Mouse (Mus musculus) olfactory bulb, adult 2 months (tissue): Measurements from ENCODE around the gene P3h4.

ENCODE experiments used
- CTCF ChIP-seq: fragments of 200-500 bp; IDR thresholded peaks from 2 replicates; pipeline ENCODE4 v1.5.1; 2012; ENCODE audit warnings: low read depth, mild to moderate bottlenecking, low read length, moderate library complexity; ENCODE audit not compliant: insufficient read depth
- POLR2A ChIP-seq: fragments of 200-500 bp; IDR thresholded peaks from 2 replicates; pipeline ENCODE4 v1.6.1; 2012; ENCODE audit warnings: mild to moderate bottlenecking, low read depth, low read length, moderate library complexity; ENCODE audit not compliant: insufficient read depth

- TF ChIP-seq CTCF (no peak), POLR2A (no peak)
These were observed 48.1 kb upstream of the P3h4 start for GRCm38 (mm10) chr11:100462699-100463098.
